Mouse (Mus musculus): ENCODE data around the gene Acsf3.

Gene Acsf3

GRCm38 (mm10) chr8:122761109-122761508 is 14.2 kb upstream of the Acsf3 start:
- no peak for DNase-seq (ENCODE audit: low spot score in 2 of 2)

- DNase-seq (ENCODE audit: low spot score in 2 of 2), result no peak
These were observed 12.5 kb upstream of the Acsf3 start for GRCm38 (mm10) chr8:122762731-122763266.

- no peak for DNase-seq (ENCODE audit: low spot score in 2 of 2)
These were observed 12.0 kb upstream of the Acsf3 start for GRCm38 (mm10) chr8:122763267-122763738.

GRCm38 (mm10) chr8:122764790-122765474 is 10.4 kb upstream of the Acsf3 start:
- DNase-seq (ENCODE audit: low spot score in 2 of 2), result no peak

GRCm38 (mm10) chr8:122766189-122766588 is 9.1 kb upstream of the Acsf3 start:
- DNase-seq (ENCODE audit: low spot score in 2 of 2), result peak; percentile 54 to 70

GRCm38 (mm10) chr8:122766647-122767200 is 8.6 kb upstream of the Acsf3 start:
- DNase-seq (ENCODE audit: low spot score in 2 of 2), result no peak

GRCm38 (mm10) chr8:122767229-122767628 is 8.1 kb upstream of the Acsf3 start:
- no peak for DNase-seq (ENCODE audit: low spot score in 2 of 2)

- DNase-seq (ENCODE audit: low spot score in 2 of 2), result peak; percentile 63 to 67
These were observed 5.8 kb upstream of the Acsf3 start for GRCm38 (mm10) chr8:122769251-122770058.

GRCm38 (mm10) chr8:122772431-122773060 is 2.7 kb upstream of the Acsf3 start:
- DNase-seq (ENCODE audit: low spot score in 2 of 2), result peak; percentile 57 to 68

- DNase-seq (ENCODE audit: low spot score in 2 of 2), result no peak
These were observed 2.4 kb downstream of the Acsf3 start for GRCm38 (mm10) chr8:122777701-122778100.

- no peak for DNase-seq (ENCODE audit: low spot score in 2 of 2)
These were observed 3.5 kb downstream of the Acsf3 start for GRCm38 (mm10) chr8:122778703-122779239.

GRCm38 (mm10) chr8:122779255-122779654 is 4.0 kb downstream of the Acsf3 start:
- DNase-seq (ENCODE audit: low spot score in 2 of 2), result no peak

- DNase-seq (ENCODE audit: low spot score in 2 of 2), result no peak
These were observed 9.5 kb downstream of the Acsf3 start for GRCm38 (mm10) chr8:122784756-122785155.

- DNase-seq (ENCODE audit: low spot score in 2 of 2), result no peak
These were observed 14.5 kb downstream of the Acsf3 start for GRCm38 (mm10) chr8:122789796-122790195.

GRCm38 (mm10) chr8:122793375-122794174 is 18.3 kb downstream of the Acsf3 start:
- no peak for DNase-seq (ENCODE audit: low spot score in 2 of 2)

GRCm38 (mm10) chr8:122794175-122794454 is 18.8 kb downstream of the Acsf3 start:
- no peak for DNase-seq (ENCODE audit: low spot score in 2 of 2)

GRCm38 (mm10) chr8:122803906-122804761 is 28.8 kb downstream of the Acsf3 start:
- no peak for DNase-seq (ENCODE audit: low spot score in 2 of 2)

- DNase-seq (ENCODE audit: low spot score in 2 of 2), result no peak
These were observed 30.1 kb downstream of the Acsf3 start for GRCm38 (mm10) chr8:122805349-122805748.

- peak; percentile 65 to 67 for DNase-seq (ENCODE audit: low spot score in 2 of 2)
These were observed 31.8 kb downstream of the Acsf3 start for GRCm38 (mm10) chr8:122806956-122807538.

- no peak for DNase-seq (ENCODE audit: low spot score in 2 of 2)
These were observed 32.6 kb downstream of the Acsf3 start for GRCm38 (mm10) chr8:122807907-122808306.

Data from thymus, postnatal 10 days (tissue).